Mouse (Mus musculus): ENCODE results near the gene Defb47.

Defb47 gene

GRCm38 (mm10) chr14:62997777-62998176 is at the start of gene Defb47:
TSS of gene Defb47 (plus strand) at chr14:62998077.
- DNase-seq = no peak

DNA sequence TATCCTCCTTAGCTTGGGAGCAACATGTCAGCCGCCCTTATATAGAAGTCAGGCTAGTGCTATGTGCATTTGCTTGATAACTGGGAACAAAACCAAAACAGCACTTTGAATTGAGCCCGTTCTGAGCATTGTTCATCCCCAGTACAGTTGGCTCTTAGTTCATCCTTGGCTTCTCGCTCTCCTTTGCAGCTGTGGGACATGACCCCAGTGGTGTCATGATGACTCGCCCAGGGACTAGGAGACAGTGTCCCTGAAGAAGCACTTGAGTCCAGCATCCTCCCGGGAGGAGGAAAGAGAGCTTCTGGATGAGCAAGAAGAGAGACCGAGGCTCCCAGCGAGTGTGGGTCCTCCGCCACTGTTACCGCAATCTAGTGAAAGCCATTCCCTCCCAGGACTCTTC is 41.8 kb upstream of the Defb47 start:
- no peak for DNase-seq

- DNase-seq = no peak
Measured at GRCm38 (mm10) chr14:62963632-62964031, 34.2 kb upstream of the Defb47 start.

DNA sequence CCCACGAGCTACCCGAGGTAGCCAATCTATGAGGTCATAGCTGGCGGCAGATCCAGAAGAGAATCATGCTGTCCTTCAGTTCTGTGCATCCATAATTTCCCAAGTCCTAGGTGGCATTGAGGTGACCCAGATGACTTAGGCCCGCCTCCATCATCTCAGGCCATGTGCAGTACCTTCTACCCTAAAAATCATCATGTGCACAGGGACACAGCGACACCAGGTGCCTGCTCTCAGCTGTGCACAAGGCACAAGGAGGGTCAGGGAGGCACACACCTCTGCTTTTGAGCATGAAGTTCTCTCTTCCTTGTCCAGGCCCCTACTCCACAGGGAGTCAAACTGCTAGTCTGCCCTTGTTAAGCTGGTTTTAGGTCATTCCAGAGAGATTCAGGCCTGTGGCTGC is 32.5 kb upstream of the Defb47 start:
- no peak for DNase-seq

DNA sequence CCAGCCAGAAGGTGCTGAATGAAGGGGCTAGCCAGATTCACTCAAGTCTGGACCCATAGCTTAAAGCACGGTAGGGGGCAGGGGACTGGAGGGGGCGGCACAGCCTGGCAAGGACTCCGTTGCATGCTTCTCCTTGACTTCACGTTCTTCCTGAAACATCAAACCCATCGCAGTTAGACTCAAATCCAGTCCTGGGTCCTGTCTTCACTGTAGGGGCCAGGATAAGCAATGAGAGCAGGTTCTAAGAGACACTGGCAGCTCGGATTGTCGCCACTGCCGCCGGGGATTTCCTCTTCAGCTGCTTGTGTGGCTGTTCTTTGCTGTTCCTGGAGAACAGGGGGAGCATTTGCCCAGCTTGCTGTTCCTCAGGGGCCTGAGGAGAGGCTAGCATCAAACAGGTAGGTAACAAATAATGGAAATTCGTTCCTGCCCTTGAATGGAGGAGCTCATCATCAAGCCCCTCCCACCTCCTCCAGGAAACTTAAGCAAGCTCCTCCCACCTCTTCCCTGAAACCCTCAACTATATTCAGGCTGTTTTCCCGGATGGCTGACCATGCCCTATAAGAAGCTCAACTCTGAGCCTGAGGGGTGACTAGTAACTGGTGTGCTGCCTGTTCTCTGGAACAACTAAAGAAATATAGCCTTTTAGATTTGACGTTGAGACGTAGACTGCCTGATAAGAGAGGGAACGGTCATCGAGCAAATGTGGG is 31.9 kb upstream of the Defb47 start:
- DNase-seq = peak; percentile 30

- peak; percentile 83 for DNase-seq
Measured at GRCm38 (mm10) chr14:62975046-62975445, 22.8 kb upstream of the Defb47 start.

GRCm38 (mm10) chr14:62979815-62980214 is 18.1 kb upstream of the Defb47 start:
- no peak for DNase-seq

DNA sequence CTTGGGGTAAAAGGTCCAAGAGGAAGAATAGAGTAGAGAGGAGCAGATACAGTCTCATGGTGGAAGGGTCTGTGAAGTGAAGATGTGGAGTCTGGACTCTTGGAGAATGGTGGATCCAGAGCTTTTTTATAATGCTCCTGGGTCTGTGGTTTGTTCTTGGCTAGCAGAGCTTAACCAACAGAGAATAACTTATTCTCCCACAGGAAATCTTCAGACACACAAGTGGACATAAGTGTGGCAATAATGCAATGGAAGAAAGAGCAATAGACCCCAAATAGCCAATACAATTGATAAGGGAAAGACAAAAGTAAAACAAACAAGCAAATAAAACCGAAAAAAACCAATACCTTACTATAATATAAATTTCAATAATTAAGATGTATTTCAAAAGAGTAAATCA is 13.5 kb upstream of the Defb47 start, which contains the start of gene Defb48:
Defb48 (minus strand) TSS at position 101 of the 400 bp plus-strand sequence.
- DNase-seq = no peak

GRCm38 (mm10) chr14:62991271-62991670 is 6.6 kb upstream of the Defb47 start:
- no peak for DNase-seq

DNA sequence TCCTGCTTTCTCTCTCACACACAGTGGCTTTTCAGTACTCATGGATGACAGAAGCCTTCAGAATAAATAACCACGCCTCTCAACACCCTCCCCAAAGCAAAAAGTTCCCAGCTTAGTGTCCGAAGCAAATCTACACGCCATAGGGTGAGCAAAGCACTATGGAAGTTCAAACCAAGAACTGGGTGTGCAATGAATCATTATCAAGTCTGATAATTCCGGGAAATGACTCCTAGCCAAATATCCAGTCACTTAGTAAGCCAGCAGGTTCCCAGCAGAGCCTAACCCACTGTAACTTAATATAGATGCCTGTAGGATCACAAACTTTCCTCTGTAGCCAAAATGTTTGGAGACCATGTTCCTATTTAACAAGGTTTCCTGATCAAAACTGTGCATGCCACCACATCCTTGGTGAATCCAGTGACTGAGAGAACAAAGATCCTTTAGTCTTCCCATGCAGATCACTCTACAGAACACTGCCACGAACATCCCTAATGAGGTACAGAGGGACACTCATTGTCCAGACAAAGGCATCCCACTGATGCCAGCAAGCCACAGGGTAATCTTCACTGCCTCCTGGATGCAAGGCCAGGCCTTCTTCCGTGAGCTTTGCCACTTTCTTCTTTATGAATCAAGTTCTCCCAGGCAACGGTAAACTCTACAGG is 5.9 kb upstream of the Defb47 start:
- DNase-seq = no peak

- no peak for DNase-seq
Measured at GRCm38 (mm10) chr14:62998977-62999376, 1.1 kb downstream of the Defb47 start.

DNA sequence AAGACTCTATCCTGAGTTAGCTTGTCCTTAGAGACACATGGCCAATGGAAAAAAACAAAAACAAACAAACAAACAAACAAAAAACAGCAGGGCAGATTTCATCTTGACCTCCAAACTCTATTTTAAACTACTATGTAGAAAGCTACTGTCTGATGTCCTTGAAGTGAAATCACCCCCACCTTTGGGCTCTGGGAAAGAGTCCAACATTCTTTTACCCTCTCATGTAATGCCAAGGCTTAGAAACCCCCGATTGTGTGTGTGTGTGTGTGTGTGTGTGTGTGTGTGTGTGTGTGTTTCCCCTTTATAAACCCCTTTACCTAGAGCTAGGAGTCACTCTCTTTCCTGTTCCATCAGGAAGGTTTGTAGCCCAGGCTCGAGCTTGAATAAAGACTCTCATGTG is 4.7 kb downstream of the Defb47 start:
- peak; percentile 8 for DNase-seq

DNA sequence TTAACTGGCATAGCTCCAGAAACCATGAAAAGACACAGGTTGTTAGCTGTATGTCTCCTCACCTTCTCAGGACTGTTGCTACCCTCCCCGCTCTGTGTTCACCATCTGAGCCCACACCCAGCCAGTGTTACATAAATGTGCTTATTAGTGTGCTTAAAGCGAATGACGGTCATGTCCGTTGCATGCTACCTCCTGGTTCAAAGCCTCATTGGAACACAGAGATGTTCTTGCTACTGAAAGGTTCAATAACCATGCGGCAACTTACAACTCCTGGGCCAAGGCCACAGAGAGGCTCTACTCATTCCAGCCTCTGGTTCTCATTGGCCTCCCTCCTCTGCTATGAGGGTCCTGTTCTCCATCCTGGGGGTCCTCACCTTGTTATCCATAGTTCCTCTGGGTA is 13.6 kb downstream of the Defb47 start, which contains the start of gene Defb43:
Defb43 (plus strand) TSS at position 301 of the 400 bp plus-strand sequence.
- DNase-seq = no peak

DNA sequence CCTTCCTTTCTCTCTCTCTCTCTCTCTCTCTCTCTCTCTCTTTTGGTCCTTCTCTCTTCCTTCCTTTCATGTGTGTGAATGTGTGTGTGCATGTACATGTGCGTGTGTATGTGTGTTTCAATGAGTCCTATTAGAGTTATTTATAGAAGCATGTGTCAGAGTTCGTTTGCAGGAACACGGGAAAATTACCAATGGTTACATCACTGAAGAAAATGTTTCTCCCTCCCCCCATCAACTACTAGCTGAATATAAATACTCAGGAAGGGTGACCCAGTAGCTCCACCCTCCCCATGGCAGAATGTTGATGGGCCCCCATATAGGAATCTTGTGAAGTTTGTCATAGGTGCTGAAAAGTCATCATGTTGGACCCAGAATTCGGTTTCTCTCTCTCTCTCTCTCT is 15.2 kb downstream of the Defb47 start:
- DNase-seq = no peak

- DNase-seq = no peak
Measured at GRCm38 (mm10) chr14:63014667-63015066, 16.8 kb downstream of the Defb47 start.

DNA sequence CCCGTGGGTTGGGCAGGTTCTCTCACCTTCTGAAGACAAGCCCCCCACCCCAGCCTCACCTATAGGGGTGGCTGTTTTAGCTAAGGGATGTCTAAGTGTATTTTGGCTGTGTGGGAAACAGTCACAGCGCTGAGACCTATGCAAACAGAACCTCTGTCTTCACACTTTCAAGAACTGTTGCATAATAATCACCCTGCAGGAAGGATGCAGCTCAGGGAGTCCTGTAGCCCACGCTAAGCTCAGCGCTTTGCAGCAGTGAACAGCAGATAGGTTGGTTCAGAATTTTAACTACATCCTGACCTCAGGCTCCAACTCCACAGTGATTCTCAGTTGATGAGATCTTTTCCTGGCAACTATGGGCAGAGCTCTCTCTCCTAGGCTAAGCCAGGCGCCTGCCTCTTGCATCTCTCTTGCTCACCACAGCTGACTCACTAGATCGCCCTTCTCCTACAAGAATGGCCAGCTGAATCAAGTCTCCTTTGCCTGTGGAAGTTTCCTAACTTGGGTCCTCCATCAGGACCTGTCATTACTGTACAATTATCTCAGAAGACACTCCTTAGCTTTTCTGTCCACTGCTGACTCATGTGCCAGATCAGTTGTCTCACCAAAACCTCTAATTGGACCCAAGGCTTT is 22.8 kb downstream of the Defb47 start:
- DNase-seq = no peak

GRCm38 (mm10) chr14:63046691-63047090 is 48.8 kb downstream of the Defb47 start, which contains the start of gene Defb42:
TSS of gene Defb42 (plus strand) at chr14:63046991.
- DNase-seq = no peak

DNA sequence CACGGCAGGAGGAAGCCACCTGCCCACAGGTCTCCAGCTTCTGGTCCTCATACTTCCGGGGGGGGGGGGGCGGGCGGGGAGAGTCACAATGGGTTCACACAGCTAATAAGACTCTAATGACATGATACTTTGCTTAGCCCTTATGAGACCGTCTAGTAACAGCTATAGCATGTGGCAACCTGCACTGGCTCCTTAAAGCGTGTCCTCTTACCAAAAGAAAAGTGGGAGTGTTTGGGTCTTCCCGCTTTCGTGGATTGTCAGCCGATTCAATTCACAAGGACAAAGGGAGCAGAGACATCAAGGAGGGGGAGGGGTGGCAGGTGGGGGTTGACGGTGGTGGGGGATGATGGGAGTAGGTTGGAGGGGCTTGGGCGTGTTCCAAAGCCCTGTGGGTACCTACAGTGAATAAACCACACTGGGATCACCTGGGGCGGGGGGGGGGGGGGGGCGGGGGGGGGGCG is 52.1 kb downstream of the Defb47 start, which contains the start of gene Defb30:
Defb30 (minus strand) TSS at position 51 of the 461 bp plus-strand sequence.
- DNase-seq = no peak

Data from kidney, postnatal 10 days (tissue).